Mouse (Mus musculus) embryo, embryonic 11.5 days (tissue): Measurements from ENCODE around the gene Wdfy3.
"Not testable (repeated sequence)": the region's sequence is repeated elsewhere in the genome, so short reads cannot be mapped to it uniquely, and the experiment has no call there.

Experiments used
- DNase-seq: peaks from one replicate; pipeline ENCODE4 v3.0.0-alpha.2; 2012; ENCODE audit warnings: low read depth, low spot score

Gene Wdfy3

GRCm38 (mm10) chr5:101887989-101888388, 181.7 kb downstream of the Wdfy3 start:
- DNase-seq: no peak

DNA sequence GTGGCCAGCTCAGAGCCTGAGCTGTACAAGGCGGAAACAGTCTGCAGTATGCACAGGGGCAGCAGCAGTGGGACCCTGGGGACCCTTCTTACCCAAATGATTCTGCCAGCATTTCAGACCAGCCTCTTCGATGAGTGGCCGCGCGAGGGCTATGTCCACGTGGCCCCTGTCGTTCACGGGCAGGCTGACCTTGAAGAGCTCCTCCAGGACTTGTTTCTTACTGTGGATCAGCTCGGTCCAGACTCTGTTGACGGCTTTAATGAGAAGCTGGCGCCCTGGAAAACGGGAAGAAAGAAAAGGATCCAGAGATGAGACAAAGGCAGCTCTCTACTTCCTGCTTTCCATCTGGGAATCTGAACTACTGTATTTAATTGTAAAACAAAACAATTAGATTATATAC, 184.7 kb downstream of the Wdfy3 start:
- DNase-seq: no peak

- DNase-seq: no peak
Measured at GRCm38 (mm10) chr5:101882191-101882590, 187.5 kb downstream of the Wdfy3 start.

DNA sequence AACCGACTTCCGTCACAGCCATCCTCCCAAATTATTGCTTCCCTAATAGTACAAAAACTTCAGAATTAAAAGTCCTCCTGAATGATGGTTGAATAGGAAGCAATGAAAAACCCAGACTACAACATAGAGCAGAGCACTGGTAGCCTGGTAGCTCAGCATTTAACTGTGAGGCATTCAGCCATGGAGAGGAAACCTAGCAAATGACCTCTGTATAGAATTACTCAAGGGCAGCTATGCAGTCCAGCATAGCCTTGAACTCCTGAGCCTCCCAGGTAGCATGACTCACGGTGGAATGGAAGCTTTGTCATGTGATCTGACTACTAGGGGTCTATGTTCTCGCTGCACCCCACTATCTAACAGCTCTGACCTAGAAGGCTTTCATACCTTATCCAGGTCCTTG, 189.8 kb downstream of the Wdfy3 start:
- no peak for DNase-seq

GRCm38 (mm10) chr5:101878403-101878802, 191.3 kb downstream of the Wdfy3 start:
- DNase-seq: no peak

DNA sequence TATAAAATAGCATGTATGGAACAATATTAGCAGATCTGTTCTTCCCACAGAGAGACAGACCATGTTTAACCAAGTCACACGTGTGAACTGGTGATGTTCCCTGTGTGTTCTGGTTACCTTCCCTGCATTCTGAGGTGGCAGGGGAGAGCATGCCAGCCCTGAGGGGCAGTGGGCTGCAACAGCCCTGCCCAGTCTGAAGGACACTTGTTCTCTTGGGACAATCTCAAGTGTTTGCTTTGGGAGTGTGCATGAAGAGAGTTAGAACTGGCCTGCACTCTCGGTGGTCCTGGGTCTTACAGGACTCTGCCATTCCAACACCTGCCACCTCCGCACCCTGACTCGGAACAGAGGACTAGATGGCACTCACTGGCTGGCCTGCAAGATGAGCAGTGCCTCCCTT, 193.5 kb downstream of the Wdfy3 start:
- DNase-seq: no peak

DNA sequence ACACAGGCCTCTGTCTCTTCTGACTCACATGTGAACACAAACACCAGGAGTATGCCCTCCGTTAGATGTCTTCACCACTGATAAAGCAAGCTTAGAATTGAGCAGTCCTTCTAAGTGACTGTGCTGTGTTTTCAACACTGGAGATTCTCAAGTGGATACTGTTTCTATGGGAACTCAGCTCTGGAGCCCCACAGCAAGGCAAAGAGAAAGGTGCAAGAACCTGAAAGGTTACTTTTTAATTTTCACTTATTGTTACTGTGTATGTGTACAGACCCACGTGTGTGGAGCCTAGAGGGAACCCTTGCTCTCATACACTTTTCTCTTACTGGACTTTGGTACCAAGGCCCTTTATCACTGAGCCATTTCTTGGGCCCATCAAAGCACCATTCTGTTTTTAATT, 203.0 kb downstream of the Wdfy3 start:
- DNase-seq: no peak

- DNase-seq: no peak
Measured at GRCm38 (mm10) chr5:101863946-101864345, 205.8 kb downstream of the Wdfy3 start.

DNA sequence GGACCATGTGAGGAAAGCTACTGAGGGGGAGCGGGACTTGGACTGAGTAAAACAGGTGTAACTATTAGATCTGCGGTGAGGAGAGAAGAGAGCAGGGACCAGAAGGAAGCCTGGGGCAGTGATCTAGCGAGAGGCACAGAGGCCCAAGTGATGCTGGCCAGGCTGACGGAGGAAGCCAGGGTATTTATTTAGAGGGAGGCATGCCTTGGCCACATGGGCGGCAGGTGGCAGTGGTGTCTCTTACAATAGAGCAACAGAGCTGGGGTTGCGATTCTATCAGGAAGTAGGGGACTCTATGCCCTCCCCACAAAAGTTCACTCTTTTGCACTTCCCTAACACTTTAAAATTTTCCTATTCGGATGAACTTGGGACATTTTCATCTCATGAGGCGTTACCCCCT, 207.1 kb downstream of the Wdfy3 start:
- DNase-seq: no peak

GRCm38 (mm10) chr5:101861786-101862571, 207.7 kb downstream of the Wdfy3 start:
- DNase-seq: no peak

- DNase-seq: no peak
Measured at GRCm38 (mm10) chr5:101858891-101859436, 210.8 kb downstream of the Wdfy3 start.

GRCm38 (mm10) chr5:101855475-101855874, 214.2 kb downstream of the Wdfy3 start:
- DNase-seq: no peak

- no peak for DNase-seq
Measured at GRCm38 (mm10) chr5:101854667-101855066, 215.1 kb downstream of the Wdfy3 start.

DNA sequence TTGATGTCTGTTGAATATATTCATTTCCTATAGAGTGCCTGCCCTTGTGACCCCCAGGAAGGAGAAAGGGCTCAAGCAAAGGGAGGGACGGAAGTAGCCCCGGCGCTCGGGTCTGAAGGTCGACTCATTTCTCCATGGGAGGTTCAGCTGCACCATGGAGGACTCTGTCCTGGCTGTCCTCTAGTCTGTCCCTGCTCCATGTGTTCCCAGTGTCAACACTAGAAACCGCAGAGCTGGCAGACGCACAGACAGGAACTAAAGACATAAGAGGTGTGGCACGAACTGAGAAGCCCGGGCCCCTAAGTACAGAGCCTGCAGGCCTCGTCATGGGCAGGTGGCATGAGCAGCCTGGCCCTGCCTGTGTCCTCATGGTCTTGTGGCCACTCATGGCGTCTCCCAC, 215.6 kb downstream of the Wdfy3 start:
- DNase-seq: no peak

- no peak for DNase-seq
Measured at GRCm38 (mm10) chr5:101852116-101852680, 217.5 kb downstream of the Wdfy3 start.

DNA sequence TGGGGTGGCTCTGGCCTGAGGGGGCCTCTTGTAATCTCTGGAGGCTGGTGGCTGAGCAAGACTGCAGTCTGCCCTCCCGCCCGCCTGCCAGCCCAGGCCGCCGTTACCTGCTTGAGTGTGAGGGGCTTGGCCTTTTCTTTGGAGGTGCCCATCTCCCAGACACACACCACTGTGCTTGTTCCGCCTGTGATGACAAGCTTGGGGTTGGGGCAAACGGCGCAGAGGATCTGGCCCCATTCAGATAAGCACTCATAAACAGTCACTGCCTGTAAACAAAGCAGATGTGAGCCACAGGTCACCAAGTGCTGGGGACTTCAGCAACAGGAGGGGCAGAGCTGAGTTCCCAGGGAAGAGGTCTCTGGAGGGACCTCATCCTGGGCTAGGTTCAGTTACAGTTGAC, 218.6 kb downstream of the Wdfy3 start:
- no peak for DNase-seq

DNA sequence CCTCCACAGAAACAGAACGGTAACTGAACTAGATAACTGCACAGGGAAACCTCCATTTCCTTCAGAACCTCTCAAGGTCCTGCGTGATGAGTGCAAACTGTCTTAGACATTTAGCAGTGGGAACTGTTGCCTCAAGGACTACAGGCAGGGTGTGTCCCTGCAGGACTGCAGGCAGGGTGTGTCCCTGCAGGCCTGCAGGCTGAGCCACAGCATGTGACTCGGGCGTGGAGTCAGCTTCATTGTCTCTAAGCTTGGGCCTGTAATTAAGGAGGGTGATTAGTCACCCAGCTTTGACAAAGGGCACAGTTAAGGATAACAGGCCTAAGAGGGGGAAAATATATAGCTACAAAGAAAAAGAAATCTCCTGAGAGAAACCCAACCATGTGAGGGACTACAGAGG, 222.0 kb downstream of the Wdfy3 start:
- no peak for DNase-seq

- DNase-seq: no peak
Measured at GRCm38 (mm10) chr5:101847323-101847722, 222.4 kb downstream of the Wdfy3 start.

- no peak for DNase-seq
Measured at GRCm38 (mm10) chr5:101845930-101846329, 223.8 kb downstream of the Wdfy3 start.

GRCm38 (mm10) chr5:101845011-101845410, 224.7 kb downstream of the Wdfy3 start:
- DNase-seq: no peak

DNA sequence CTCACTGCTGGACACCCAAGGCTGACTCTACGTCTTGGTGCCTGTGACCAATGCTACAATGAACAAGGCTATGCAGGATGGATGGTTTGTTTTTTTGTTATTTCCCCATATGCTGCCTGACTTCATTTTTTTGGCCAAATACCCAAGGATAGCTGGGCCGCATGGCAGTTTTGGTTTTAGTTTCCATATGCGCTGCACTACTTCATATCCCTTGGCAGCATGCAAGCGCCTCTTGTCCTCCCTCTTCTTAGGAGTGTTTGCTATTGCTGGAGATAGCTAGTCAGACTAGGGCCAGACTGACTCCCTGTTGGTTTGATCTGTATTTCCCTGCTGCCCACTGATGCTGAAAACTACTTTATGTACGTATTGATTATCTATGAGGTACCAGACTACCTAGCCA, 229.2 kb downstream of the Wdfy3 start:
- DNase-seq: no peak

- not testable (repeated sequence) for DNase-seq
Measured at GRCm38 (mm10) chr5:101837605-101838004, 232.1 kb downstream of the Wdfy3 start.

- no peak for DNase-seq
Measured at GRCm38 (mm10) chr5:101836221-101836620, 233.5 kb downstream of the Wdfy3 start.
